Mouse (Mus musculus) forebrain, embryonic 15.5 days (tissue): ENCODE measurements around the gene Vegfd. TPM values are rescaled to one million over a fixed set of nuclear protein-coding genes. Genes with fewer than 3 reads are reported as not detected.

Source experiments
- ATAC-seq: fragments of 200-750 bp; cut with Nextera tagmentation; replicated peaks from 2 replicates; pipeline ENCODE4 v1.8.0; 2017; ENCODE audit warnings: mild to moderate bottlenecking, moderate TSS enrichment, moderate library complexity
- H3K27ac ChIP-seq: fragments of 300-500 bp; sonication (generic); replicated peaks from 2 replicates; pipeline ENCODE4 v1.5.1; 2015; ENCODE audit warnings: mild to moderate bottlenecking, inconsistent platforms
- H3K27me3 ChIP-seq: fragments of 300-500 bp; sonication (generic); 2 replicates; pipeline ENCODE4 v1.6.1; 2015; ENCODE audit warnings: inconsistent platforms
- H3K36me3 ChIP-seq: fragments of 300-500 bp; sonication (generic); 2 replicates; pipeline ENCODE4 v1.6.1; 2015; ENCODE audit warnings: mild to moderate bottlenecking, inconsistent platforms
- H3K4me1 ChIP-seq: fragments of 300-500 bp; sonication (generic); 2 replicates; pipeline ENCODE4 v1.6.1; 2015; ENCODE audit warnings: inconsistent platforms
- H3K4me2 ChIP-seq: fragments of 300-500 bp; sonication (generic); replicated peaks from 2 replicates; pipeline ENCODE4 v1.6.1; 2015; ENCODE audit warnings: mild to moderate bottlenecking, inconsistent platforms
- H3K4me3 ChIP-seq: fragments of 300-500 bp; sonication (generic); 2 replicates; pipeline ENCODE4 v1.5.1; 2015; ENCODE audit warnings: mild to moderate bottlenecking, inconsistent platforms
- H3K9ac ChIP-seq: fragments of 300-500 bp; sonication (generic); replicated peaks from 2 replicates; pipeline ENCODE4 v1.6.1; 2015; ENCODE audit warnings: mild to moderate bottlenecking, inconsistent platforms
- H3K9me3 ChIP-seq: fragments of 300-500 bp; sonication (generic); 2 replicates; pipeline ENCODE4 v1.6.1; 2016; ENCODE audit warnings: inconsistent platforms
- WGBS: fragments of 180-500 bp; shearing (Covaris S2); methylation state at CpG from one replicate; pipeline ENCODE4 v1.1.7; 2015; ENCODE audit warnings: mixed read lengths; 5-methylcytosine and 5-hydroxymethylcytosine counted together
- polyA plus RNA-seq: library from polyadenylated mRNA; unstranded; fragments of >200 nt; fragmentation: Nextera tagmentation; extraction: Ambion mirVana; gene quantifications from 2 replicates; pipeline ENCODE4 v1.2.1, GENCODE M21; 2015

Gene Vegfd
- polyA plus RNA-seq, 1 experiment from 2014 or later = 0.95 TPM

DNA sequence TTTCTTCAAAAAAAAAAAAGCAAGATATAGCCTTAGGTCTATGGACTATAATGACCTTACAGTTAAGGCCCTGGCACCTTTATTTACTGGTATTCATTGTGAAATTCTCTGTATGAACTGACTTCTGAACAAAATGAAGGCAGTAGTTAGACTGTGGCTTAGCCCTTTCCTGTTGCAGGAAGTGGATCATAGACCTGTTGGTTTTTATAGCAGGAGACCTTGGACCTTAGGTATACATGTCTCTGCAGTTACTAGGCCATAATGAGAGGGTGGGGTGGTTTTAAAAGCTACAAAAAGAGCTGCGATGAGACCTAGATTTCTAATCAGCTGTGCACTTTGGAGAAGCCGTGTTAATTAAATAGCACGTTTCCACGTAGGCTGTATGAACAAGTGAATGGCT is 54.1 kb downstream of the Vegfd start:
- Histone ChIP-seq H3K9ac (no peak overlapping the region), H3K27me3 (no peaks in the 10 kb centered on the region), H3K4me2 (no peak overlapping the region), H3K4me1 (no peaks in the 10 kb centered on the region), H3K4me3 (no peak overlapping the region), H3K36me3 (peaks cover 9% of the 10 kb centered on the region; the same call in 1 of the 2 replicates), H3K27ac (no peak overlapping the region), H3K9me3 (no peaks in the 10 kb centered on the region)
- ATAC-seq = no peak
- WGBS = 95% methylated on average over 4 of the region's 4 CpGs

DNA sequence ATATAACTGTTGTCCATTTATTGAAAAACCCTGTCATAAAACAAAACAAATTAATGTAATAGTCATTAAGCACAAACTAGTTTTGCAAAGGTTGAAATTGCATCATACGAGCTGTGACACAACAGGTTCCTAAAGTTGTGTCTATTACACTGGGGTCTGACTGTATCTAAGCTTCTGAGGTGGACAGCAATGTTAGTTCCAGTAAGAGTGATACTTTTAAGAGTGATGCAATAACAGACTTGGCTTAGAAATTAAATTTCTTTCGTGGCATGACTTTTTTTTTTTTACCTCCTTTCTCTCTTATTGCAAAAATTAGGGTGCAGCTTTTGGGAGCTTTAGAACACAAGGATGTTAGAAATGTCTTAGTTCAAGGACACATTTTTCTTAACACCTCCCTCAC is 55.0 kb downstream of the Vegfd start:
- H3K27me3 ChIP-seq = no peaks in the 10 kb centered on the region
- no peaks in the 10 kb centered on the region for H3K4me1 ChIP-seq
- no peak overlapping the region for H3K27ac ChIP-seq
- H3K36me3 ChIP-seq = peaks cover 9% of the 10 kb centered on the region; the same call in 1 of the 2 replicates
- ATAC-seq = no peak
- WGBS = 90% methylated on average over 2 of the region's 2 CpGs
- no peaks in the 10 kb centered on the region for H3K9me3 ChIP-seq
- H3K4me2 ChIP-seq = no peak overlapping the region
- H3K4me3 ChIP-seq = no peak overlapping the region
- no peak overlapping the region for H3K9ac ChIP-seq

DNA sequence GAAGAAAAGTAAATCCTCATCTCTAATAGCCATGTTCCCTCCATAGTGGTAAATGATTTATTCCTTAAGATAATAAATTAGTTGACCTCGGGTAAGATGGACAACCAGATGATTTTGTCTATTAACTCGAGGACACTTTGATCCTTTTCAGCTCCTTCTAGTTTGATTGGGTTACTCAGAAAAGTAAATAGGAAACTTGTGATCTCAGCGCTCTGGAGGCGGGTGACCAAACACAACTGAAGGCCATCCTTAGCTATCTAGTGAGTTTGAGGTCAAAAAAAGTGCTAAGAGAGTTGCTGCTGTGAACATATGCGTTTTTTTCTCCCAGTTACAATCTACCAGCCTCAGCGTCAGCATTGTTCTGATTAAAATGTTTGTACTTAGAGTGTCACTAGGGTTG is 57.4 kb downstream of the Vegfd start:
- no peak overlapping the region for H3K27ac ChIP-seq
- no peaks in the 10 kb centered on the region for H3K9me3 ChIP-seq
- no peaks in the 10 kb centered on the region for H3K27me3 ChIP-seq
- H3K36me3 ChIP-seq = peaks cover 9% of the 10 kb centered on the region; the same call in 1 of the 2 replicates
- no peak overlapping the region for H3K9ac ChIP-seq
- no peak overlapping the region for H3K4me2 ChIP-seq
- no peaks in the 10 kb centered on the region for H3K4me1 ChIP-seq
- no peak overlapping the region for H3K4me3 ChIP-seq
- no peak for ATAC-seq
- WGBS = 90% methylated on average over 6 of the region's 6 CpGs

DNA sequence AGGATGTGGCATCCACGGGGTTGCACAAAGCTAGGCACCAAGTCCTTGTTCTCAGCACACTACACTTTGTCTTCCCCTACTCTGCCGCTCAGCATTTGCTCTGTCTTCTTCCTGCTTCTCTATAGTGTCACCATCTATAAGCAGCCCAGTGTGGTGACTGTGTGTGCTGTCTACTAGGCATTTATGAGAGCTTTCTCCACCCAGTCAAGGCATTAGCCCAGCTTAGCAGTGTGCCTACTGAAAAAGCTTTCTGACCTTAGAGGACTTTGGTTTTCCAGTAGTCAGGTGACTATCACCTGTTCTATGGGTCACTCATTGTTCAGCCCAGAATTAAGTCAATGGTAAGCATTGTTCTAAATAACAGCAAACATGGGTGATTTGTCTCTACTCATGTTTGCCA is 58.0 kb downstream of the Vegfd start:
- Histone ChIP-seq H3K4me2 (no peak overlapping the region), H3K9me3 (no peaks in the 10 kb centered on the region), H3K4me3 (no peak overlapping the region), H3K36me3 (peaks cover 9% of the 10 kb centered on the region; the same call in 1 of the 2 replicates), H3K4me1 (no peaks in the 10 kb centered on the region), H3K27ac (no peak overlapping the region), H3K9ac (no peak overlapping the region), H3K27me3 (no peaks in the 10 kb centered on the region)
- no peak for ATAC-seq
- WGBS = 92% methylated on average over 2 of the region's 2 CpGs

DNA sequence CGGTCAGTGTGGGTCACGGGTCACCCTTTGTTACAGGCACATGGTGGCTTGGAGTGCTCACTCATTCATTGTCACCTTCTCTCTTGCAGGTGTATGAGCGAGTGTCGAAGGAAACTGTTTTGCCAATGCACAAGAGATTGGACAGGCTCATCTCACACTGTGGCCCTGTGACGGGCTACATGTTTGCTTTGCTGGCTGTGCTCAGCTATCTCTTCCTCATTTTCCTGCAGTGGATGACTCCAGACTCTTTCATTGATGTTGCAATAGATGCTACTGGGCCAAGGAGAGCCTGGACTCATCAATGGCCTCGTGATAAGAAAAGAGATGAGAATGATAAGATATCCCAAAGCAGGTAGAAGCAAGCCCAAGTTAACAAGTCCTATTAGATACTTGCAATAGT is 58.4 kb downstream of the Vegfd start:
- Histone ChIP-seq H3K27me3 (no peaks in the 10 kb centered on the region), H3K4me3 (no peak overlapping the region), H3K36me3 (peaks cover 9% of the 10 kb centered on the region; the same call in 1 of the 2 replicates), H3K4me1 (no peaks in the 10 kb centered on the region), H3K9ac (no peak overlapping the region), H3K27ac (no peak overlapping the region), H3K9me3 (no peaks in the 10 kb centered on the region), H3K4me2 (no peak overlapping the region)
- no peak for ATAC-seq
- WGBS = 93% methylated on average over 6 of the region's 6 CpGs

DNA sequence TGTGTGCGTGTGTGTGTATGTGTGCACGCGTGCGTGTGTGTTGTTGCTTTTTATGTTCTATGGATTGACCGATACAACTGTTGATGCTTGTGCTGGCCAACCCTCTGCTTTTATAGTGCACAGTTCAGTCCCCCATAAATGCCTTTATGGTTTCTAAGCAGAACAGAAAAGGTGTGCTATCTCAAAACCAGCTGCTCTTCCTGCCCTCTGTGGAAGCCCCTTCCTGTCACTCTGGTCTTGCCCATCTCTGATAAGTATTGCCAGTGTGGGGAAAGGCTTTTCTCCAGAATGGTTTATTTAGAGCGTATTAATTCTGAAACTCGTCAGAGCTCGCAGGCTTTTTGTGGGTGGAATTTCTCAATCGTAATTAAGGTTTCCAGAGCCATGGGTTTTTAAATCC is 59.5 kb downstream of the Vegfd start:
- H3K27me3 ChIP-seq = no peaks in the 10 kb centered on the region
- no peak overlapping the region for H3K27ac ChIP-seq
- H3K4me2 ChIP-seq = no peak overlapping the region
- WGBS = 96% methylated on average over 9 of the region's 9 CpGs
- ATAC-seq = no peak
- H3K9me3 ChIP-seq = no peaks in the 10 kb centered on the region
- no peaks in the 10 kb centered on the region for H3K4me1 ChIP-seq
- H3K4me3 ChIP-seq = no peak overlapping the region
- no peak overlapping the region for H3K9ac ChIP-seq
- peaks cover 9% of the 10 kb centered on the region; the same call in 1 of the 2 replicates for H3K36me3 ChIP-seq

DNA sequence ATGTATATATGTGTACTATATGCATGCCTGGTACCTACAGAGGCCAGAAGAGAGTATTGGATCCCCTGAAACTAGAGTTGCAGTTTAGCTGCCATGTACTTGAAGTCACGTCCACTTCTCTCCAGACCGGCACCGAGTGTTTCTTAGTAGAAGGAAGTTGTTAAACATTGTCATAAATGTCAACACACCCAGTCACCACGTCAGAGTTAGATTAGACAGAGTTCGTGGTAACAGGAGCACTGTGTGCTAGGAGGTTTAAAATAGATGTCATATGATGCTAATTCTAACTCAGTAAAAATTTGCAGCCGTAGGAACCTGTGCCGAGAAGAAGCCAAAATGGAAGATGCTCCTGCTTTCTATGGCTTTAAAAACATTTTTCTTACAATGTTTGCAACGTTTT is 63.5 kb downstream of the Vegfd start, which contains the start of gene Asb11:
Gene Asb11, plus strand, starts transcription at position 286 of the 400 bp plus-strand sequence.
- Histone ChIP-seq H3K27me3 (no peaks in the 10 kb centered on the region), H3K9me3 (no peaks in the 10 kb centered on the region), H3K36me3 (0 out of 2 replicates have a peak, but pooled peaks cover 2% of the 10 kb centered on the region), H3K4me1 (no peaks in the 10 kb centered on the region), H3K4me2 (no peak within 1 kb of the TSS), H3K9ac (no peak within 1 kb of the TSS), H3K27ac (no peak within 1 kb of the TSS), H3K4me3 (no peak within 1 kb of the TSS)
- WGBS = 80% methylated on average over 8 of the region's 8 CpGs
- ATAC-seq = no peak

DNA sequence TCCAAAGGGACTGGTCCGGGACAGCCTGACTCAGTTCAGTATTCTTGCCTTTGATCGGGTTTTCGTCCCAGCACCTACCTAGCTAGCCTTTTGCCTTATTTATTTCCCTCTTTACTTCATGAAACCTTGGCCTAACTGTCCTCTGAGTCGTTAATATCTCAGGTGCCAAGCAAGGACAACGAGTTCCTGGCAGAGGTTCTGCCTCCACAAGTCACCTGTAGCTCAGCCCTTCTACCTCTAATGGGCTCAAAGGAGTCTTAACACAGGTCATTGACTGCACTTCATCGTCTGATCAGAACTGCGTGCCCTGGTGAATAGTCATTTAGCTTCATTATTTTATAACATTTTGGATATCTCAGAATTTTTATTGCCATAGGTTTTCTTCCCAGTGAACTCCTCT is 66.3 kb downstream of the Vegfd start:
- H3K27ac ChIP-seq = no peak overlapping the region

DNA sequence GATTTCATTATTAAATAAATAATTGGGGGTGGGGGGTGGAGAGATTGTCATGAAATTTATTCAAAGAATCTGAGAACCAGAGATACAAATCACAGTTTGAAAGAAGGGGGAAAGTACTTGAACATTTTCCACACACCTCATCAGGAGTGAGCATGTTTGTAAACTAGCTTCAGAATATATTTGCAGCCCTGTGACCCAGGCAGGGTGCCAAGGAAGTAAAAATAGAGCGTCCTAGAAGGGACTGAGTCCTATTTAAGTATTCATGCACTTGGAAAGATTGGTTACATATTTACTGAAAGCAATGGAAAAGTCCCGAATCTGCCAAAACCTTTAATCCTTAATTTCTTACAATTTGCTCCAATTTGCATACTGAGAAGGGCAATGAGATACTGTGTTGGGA is 67.0 kb downstream of the Vegfd start:
- ATAC-seq = no peak
- Histone ChIP-seq H3K27ac (no peak overlapping the region), H3K4me2 (no peak overlapping the region), H3K4me1 (no peaks in the 10 kb centered on the region), H3K36me3 (no peaks in the 10 kb centered on the region), H3K9ac (no peak overlapping the region), H3K4me3 (no peak overlapping the region), H3K27me3 (no peaks in the 10 kb centered on the region), H3K9me3 (no peaks in the 10 kb centered on the region)
- WGBS = 49% methylated on average over 2 of the region's 2 CpGs

More for the DNA sequence above, 66.3 kb downstream of the Vegfd start:
- Histone ChIP-seq H3K4me2 (no peak overlapping the region), H3K4me3 (no peak overlapping the region), H3K4me1 (no peaks in the 10 kb centered on the region), H3K9ac (no peak overlapping the region), H3K36me3 (no peaks in the 10 kb centered on the region), H3K27me3 (no peaks in the 10 kb centered on the region), H3K9me3 (no peaks in the 10 kb centered on the region)
- ATAC-seq = no peak
- 84% methylated on average over 7 of the region's 7 CpGs for WGBS

DNA sequence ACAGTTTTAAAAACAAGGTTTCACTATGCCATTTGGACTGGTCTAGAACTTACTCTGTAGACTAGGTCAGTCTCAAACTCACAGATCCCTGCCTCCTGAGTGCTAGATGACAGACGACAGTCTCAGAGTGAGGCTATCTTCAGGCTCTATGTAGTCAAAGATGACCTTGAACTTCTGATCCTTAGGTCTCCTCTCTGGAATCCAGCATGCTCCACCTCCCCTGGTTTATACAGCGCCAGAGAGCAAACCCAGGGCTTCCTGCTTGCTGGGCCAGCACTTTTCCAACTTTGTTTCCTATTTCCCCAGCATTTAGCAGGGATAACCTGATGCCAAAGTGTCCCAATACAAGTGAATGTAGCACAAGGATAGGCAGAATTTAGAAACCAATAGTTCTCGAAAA is 67.5 kb downstream of the Vegfd start:
- Histone ChIP-seq H3K4me3 (no peak overlapping the region), H3K36me3 (no peaks in the 10 kb centered on the region), H3K4me1 (no peaks in the 10 kb centered on the region), H3K9ac (no peak overlapping the region), H3K4me2 (no peak overlapping the region), H3K27me3 (no peaks in the 10 kb centered on the region), H3K9me3 (no peaks in the 10 kb centered on the region), H3K27ac (no peak overlapping the region)
- WGBS = 86% methylated on average over 3 of the region's 3 CpGs
- ATAC-seq = no peak

DNA sequence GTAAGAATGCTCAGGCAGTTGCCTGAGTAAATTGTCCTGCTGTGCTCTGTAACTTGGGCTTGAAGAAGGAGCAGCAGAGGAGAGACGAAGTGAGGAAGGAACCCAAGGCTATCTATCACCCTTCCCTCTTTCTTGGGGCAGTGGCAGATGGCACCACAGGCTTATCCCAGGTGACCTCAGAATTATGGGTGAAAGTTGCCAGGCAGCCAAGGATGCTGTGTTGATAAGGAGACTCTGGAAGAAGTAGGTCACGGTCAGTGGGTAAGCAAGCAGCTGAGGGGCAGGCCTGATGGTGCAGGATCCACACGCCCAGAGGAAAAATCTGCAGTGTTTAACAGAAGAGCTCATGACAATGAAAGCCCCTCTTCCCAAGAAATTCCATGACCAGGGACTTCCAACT is 68.1 kb downstream of the Vegfd start:
- no peak for ATAC-seq
- Histone ChIP-seq H3K9ac (no peak overlapping the region), H3K36me3 (no peaks in the 10 kb centered on the region), H3K27me3 (no peaks in the 10 kb centered on the region), H3K4me3 (no peak overlapping the region), H3K4me1 (no peaks in the 10 kb centered on the region), H3K27ac (no peak overlapping the region), H3K9me3 (no peaks in the 10 kb centered on the region), H3K4me2 (no peak overlapping the region)
- 88% methylated on average over 3 of the region's 3 CpGs for WGBS

DNA sequence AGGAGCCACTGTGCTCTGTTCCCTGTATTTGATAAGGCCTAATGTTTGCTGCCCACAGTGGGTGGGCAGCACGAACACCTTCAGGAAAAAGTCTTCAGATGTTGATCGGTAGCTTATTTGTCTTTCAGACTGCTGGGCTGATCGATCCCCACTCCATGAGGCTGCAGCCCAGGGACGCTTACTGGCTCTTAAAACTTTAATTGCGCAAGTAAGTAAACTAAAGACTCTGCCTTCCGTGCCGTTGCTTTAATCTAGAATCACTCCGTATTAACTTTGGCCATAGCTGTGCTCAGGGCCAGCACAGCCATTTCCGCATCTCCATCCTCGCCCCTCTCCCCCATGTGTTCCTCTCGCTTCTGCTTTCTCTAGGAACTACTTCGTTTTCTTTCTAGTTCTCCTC is 72.4 kb downstream of the Vegfd start:
- H3K9ac ChIP-seq = no peak overlapping the region
- no peak overlapping the region for H3K27ac ChIP-seq
- WGBS = 87% methylated on average over 12 of the region's 12 CpGs

DNA sequence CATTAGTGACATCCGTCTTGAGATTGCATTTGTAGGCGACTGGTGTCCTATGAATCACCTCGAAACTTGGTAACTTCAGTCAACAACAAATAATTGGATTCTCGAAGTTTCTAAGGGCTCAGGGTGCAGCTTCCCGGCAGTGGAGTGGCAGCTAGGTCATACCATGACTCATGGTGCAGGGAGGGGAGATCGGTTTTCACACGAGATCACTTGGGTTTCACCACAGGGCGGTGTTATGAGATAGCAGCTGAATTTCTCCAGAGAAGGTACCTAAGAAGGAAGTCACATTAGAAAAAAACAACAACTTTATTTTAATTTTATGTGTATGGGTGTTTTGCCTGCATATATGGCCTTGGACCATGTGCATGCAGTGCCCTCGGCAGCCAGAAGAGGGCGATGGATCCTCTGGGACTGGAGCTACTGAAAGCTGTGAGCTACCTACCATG is 73.0 kb downstream of the Vegfd start:
- Histone ChIP-seq H3K9ac (no peak overlapping the region), H3K9me3 (no peaks in the 10 kb centered on the region), H3K4me2 (no peak overlapping the region), H3K27ac (no peak overlapping the region), H3K4me1 (no peaks in the 10 kb centered on the region), H3K36me3 (no peaks in the 10 kb centered on the region), H3K27me3 (no peaks in the 10 kb centered on the region), H3K4me3 (no peak overlapping the region)
- WGBS = 85% methylated on average over 10 of the region's 10 CpGs
- ATAC-seq = no peak

More for the DNA sequence above, 72.4 kb downstream of the Vegfd start:
- H3K27me3 ChIP-seq = no peaks in the 10 kb centered on the region
- no peaks in the 10 kb centered on the region for H3K36me3 ChIP-seq
- no peaks in the 10 kb centered on the region for H3K4me1 ChIP-seq
- H3K9me3 ChIP-seq = no peaks in the 10 kb centered on the region
- no peak overlapping the region for H3K4me3 ChIP-seq
- no peak for ATAC-seq
- no peak overlapping the region for H3K4me2 ChIP-seq
